Mouse (Mus musculus): Measurements from ENCODE around the gene Fbxw21.
"Not testable (repeated sequence)": the region's sequence is repeated elsewhere in the genome, so short reads cannot be mapped to it uniquely, and the experiment has no call there.

Fbxw21 gene

DNA sequence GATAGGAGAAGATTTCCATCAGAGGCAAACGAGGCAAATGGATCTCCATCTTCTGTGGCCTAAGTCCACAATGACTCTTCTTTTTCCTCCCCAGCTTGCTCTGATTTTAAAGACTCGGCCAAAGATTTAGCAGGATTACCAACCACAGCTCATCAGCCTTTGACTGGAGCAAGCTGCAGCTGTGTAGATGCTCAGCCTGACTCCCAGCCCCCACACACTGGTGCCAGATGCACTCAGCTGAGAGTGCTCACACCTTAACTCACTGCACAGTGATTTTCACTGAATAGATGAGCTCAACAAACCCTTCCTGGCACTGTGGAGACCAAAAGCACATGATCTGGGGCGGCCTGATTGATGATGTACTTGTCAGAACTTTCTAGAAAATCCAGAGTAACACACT lies at the start of gene Fbxw21:
Gene Fbxw21 (minus strand): TSS at position 101 of the 400 bp plus-strand sequence.
- no peak for DNase-seq

DNA sequence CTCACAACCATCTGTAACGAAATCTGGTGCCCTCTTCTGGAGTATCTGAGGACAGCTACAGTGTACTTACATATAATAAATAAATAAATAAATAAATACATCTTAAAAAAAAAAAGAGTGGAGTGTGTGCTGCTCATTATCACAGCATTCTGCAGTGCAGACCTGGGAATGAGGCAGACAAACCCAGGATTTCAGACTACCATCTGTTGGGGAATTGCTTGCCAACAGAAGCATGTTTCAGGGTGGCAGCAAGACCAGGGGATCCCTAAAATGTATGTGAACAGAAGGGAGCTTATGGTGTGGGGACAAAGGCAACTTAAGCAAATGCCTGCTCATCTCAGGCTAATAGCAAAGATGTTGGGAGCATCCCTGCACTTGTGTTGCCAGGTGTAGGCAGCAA lies 39.5 kb upstream of the Fbxw21 start:
- not testable (repeated sequence) for DNase-seq

DNA sequence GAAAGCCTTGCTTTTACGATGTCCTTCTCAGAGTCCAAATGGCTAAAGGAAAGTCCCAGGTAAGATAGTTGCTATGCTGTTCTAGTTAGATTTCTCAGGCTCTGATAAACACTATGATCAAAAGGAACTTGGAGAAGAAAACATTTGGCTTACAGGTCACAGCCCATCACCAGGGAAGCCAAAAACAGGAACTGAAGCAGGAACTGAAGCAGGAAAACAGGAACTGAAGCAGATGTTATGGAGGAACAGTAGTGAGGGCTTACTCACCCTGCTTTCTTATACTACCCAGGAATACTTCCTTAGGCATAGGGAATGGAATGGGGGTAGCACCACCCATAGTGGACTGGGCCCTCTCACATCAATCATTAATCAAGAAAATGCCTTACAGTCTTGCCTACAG lies 38.5 kb upstream of the Fbxw21 start:
- DNase-seq: no peak

DNA sequence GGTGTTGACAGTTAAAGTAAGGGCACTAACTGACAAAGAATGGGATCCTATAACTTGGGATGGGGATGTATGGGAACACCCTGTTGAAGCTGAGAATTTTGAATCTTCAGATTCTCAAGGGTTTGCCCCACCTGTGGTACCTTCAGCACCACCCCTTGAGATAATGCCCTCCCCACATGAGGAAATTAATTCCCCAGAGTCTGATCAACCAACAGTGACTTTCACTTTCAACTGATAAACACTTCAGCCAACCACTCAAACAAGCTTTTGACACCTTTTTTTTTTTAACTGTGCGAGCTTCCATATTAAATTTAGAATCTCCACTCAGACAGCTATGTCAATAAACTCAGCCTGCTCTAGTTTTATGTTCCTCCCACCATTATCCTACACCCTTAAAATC lies 37.5 kb upstream of the Fbxw21 start:
- DNase-seq: no peak

DNA sequence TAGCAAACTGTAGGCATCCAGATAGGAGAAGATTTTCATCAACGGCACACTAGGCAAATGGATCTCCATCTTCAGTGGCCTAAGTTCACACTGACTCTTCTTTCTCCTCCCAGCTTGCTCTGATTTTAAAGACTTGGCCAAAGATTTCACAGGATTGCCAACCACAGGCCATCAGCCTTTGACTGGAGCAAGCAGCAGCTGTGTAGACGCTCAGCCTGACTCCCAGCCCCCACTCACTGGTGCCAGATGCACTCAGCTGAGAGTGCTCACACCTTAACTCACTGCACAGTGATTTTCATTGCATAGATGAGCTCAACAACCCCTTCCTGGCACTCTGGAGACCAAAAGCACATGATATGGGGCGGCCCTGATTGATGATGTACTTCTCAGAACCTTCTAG lies 34.0 kb upstream of the Fbxw21 start, which contains the start of gene Fbxw13:
Gene Fbxw13 (minus strand): TSS at position 101 of the 400 bp plus-strand sequence.
- DNase-seq: not testable (repeated sequence)

DNA sequence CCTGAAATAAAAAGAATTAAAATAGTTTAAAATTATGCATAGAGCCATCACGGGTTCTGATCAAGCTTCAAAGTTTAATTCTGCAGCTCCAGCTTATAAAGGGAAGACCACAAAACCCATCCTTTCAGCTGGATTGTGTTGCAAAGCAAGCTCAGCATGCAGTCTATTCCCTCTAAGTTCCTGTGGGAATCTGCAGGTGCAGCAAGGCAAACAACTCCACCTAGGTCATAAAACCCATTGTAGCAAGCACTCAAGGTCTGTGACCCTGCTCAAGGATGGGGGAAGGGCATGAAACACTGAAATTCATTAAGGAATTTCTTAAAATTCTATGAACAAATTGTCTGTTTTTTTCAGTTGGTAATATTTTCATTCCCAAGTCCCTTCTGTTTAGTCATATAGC lies 15.4 kb upstream of the Fbxw21 start:
- no peak for DNase-seq

DNA sequence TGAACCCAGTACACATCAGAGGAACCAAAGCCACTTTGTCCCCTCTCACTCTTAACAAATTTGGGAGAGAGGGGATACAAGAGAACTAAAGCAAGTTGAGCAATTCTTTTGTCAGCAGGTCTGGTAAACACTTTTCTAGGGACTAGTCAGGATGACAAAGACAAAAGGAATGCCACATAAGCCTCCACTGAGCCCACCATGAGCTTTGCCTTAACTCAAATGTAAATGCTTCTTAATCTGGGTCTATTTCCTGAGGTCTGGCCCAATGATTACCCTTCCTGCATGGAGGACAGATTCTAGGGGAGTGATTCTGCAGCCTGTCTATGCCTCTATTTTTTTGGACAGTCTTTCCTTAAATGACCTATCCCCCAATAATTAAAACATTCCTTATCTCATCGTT lies 14.5 kb upstream of the Fbxw21 start:
- no peak for DNase-seq

DNA sequence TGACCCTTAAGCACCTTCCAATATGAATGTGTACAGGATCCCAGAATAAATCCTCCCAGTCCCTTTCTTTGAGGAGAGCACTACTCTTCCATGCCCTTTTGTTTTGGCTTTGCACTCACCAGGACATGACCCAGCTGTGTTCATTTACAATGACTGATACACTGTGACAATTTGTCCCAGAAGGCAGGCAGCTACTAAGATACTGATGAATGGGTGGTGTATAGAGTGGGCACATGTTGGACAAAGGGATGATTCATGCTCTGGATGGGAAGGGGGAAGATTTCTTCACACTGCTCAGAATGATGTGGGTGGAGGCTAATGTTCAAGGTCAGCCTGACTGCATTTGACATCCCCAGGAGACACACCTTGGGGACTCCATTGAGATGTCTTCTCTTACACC lies 5.5 kb upstream of the Fbxw21 start:
- no peak for DNase-seq

DNA sequence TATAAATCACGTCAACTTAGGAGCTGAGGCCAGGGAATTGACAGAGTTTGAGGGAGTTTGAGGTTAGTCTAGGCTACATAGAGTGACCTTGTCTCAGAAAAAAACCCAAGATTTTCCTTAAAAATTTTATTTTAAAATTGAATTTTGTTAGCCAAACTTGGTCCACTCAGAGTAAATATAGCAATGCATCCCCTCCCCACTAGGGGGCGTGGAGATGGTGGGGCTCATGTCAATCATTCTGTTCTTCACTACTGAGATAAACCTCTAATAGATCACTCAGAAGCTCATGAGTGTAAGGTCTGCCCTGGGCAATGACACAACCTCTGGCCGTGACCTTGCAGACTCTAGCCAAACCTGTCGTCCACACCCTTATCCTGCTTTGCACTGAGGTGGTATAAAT lies 21.4 kb downstream of the Fbxw21 start:
- DNase-seq: peak; percentile 53

DNA sequence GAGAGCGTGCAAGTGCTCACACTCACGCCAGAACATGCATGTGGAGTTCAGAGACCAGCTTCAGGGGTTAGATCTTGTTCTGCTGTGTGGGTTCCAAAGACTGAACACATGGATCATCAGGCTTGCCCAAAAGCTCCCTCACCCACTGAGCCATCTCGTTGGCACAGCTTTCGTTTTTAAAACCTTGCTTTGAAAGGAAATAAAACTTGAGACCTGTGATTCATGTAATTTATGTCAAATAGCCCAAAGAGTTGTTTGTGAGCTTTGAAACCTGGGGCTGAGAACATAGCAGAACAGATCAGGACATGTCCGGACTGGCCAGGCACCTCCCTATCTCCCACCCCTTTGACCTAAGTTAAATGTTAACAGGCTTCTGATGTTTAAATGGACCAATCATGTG lies 31.8 kb downstream of the Fbxw21 start:
- no peak for DNase-seq

DNA sequence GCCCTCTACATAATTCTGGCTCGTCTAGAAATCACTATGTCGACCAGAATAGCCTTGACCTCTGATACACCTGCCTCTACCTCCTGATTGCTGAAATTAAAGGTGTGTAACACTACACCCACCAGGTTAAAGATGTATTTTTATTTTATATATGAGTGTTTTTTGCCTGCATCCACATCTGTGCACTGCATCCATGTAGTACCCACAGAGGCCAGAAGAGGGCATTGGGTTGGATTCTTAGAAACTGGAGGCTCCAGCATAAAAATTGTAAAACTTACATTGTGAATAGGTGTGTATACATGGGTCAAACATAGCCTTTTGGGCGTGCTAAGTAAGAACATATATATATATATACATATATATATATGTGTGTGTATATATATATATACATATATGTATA lies 33.6 kb downstream of the Fbxw21 start:
- peak; percentile 53 for DNase-seq

DNA sequence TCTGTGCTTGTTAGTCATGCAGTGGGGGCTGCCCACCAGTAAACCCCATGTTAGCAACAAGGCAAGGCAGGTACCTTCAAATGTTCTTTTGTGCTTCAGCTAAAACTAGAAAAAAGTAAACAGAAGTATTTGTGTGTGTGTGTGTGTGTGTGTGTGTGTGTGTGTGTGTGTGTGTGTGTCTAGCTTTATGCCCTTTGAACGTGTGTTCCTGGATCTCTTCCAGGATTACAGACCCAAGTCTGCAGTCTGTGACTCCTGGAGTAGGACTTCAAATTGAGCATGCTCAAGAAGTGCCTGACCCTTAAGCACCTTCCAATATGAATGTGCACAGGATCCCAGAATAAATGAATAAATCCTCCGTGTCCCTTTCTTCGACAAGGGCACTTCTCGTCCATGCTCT lies 34.8 kb downstream of the Fbxw21 start:
- no peak for DNase-seq

DNA sequence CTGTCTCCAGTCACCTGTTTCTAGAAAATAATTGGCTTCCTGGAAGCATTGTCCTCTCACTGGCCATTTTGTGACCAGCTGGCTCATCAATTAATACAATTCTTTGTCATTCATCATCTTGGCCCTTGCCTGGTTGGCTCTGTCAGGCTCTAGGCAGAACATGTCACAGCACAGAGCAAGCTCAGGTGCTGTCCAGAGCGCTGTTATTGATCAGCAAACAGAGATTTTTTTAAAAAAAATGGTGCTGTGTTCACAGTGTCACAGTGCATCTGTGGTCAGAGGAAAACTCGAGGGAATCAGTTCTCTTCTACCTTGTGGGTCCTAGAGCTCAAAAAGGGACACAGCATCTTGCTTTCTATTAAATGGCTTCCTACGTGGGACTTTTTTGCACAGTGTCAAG lies 36.4 kb downstream of the Fbxw21 start:
- no peak for DNase-seq

DNA sequence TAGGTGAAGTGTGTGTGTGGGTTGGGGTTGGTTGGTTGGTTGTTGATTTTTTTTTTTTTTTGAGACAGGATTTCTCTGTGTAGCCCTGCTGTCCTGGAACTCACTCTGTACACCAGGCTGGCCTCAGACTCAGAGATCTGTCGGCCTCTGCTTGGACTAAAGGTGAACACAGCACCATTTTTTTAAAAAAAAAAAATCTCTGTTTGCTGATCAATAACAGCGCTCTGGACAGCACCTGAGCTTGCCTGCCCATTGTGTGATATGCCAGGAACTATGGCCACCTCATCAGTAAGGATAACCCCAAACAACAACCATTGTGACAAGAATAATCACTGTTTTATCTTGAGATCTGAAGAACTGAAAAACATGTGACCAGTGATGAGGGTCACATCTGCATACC lies 36.8 kb downstream of the Fbxw21 start:
- no peak for DNase-seq

DNA sequence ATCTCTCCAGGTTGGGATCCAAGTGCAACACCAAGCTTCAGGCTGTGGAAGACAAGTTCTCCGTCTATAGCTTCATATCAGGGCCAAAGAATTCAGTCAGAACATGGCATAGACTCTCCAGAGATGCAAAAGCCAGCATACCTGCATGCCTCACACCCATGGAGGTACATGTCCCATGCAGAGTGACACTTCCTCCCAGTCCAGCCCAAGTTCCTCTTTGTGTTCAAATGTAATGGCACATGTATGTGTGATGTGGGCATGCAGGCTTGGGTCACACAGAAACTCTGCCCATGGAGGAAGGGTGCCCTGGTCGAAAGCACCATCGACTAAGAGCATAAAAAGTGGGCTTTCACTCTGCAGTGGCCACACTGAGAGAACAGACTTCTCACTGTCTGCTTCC lies 37.7 kb downstream of the Fbxw21 start:
- no peak for DNase-seq

DNA sequence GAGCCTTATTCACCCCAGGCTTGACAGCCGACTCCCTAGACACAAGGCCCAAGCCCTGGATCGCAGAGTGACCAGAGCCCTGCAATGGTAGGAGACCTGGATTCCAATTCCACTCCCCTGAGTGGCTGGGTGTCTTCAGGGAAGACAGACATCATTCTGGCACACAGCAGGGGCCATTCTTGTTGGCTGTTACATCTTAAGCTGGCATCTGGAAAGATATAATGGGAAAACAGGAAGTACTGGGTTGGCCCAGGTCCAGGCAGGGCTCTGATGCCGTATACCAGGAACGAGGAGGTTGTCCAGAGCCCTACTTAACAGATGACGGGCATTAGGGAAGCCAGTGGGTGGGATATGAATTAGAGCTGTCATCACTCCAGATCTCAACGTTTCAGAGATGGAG lies 38.6 kb downstream of the Fbxw21 start:
- no peak for DNase-seq

DNA sequence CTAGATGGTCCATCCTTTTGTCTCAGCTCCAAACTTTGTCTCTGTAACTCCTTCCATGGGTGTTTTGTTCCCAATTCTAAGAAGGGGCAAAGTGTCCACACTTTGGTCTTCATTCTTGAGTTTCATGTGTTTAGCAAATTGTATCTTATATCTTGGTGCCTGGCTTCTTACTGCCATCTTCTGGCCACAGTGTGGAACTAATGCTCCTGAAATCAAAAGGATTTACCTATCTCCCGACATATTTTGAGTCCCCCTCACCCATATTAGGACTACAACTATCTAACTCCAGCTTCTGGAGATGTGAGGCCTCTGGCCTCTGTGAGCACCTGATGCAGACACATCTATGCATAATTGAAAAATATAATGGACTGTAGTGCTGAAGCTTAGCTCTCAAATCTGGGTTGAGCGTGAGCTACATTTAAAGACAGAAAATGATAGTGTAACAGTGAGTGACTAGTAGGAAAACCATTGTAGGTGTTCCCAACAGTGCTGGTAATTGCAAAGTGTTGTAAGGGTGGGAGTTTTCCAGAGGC lies 39.2 kb downstream of the Fbxw21 start:
- peak; percentile 55 for DNase-seq

DNA sequence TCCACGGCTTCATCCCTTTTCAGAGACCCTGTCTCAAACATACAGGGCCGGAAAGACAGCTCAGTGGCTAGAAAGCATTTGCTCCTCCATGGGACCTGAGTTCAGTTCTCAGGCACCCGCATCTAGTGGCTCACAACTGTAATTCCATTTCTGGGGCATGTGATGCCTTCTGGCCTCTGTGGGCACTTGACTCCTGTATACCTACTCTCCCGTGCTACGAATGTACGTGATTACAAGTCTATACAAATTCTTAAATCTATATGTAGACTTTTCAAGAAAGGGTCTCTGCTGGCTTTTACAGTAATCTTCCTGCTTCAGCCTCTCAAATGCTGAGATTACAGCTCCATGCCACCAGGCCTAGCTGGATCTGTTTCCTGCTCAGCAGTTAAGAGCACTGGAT lies 40.9 kb downstream of the Fbxw21 start:
- DNase-seq: no peak

DNA sequence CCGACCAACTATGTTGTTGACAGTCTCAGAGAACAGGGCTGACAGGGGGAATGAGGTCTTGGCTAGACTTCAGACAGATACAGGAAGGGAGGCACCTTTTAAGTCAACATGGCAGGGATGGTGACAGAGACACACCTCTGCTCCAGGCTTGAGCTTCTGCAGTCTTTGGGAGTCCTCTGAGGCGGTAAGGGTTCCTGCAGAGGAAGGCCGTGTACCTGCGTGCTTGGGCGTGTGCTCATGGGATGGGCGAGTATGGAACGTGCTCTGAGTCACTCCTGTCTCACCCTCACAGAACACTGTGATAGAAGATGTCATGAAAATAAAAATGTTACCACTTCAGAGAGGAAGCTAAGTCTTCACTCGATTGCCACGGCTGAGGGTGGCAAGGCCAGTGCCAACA lies 42.3 kb downstream of the Fbxw21 start:
- DNase-seq: no peak

DNA sequence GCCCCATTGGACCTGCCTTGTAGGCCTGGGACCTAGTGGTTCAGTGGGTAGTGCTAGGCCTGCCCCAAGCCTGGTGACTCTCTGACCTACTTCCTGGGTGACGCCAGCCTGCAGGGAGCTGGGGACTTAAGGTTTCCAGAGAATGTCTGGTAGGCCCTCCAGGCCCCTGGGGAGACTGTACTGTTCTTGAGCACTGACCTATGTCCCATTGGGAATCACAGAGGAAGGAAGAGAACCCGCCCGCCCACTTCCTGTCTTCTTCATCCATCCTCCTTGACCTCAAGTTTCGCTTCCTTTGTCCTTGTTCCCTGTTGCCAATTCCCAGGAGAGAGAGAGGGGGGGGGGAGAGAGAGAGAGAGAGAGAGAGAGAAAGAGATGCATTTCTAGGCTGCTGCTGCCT lies 43.7 kb downstream of the Fbxw21 start:
- no peak for DNase-seq

DNA sequence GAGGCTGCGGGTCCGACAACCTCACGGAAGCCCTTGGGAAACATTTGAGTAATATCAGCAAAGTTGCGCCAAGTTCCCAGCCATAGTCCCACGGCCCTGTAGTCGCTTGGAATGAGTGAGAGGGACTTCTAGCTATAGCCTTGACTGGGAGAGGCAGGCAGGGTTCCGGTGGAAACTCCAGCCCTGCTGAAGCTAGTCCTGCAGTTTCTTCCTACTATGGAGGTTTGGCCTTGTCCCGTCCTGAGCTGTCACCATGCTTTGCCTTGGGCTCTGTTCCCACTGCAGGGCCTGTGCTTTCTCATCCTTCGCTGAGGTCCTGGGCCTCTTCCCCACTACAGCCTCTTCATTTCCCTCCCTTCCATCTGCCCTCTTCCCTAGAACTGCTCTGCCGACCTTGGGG lies 45.6 kb downstream of the Fbxw21 start:
- no peak for DNase-seq

DNA sequence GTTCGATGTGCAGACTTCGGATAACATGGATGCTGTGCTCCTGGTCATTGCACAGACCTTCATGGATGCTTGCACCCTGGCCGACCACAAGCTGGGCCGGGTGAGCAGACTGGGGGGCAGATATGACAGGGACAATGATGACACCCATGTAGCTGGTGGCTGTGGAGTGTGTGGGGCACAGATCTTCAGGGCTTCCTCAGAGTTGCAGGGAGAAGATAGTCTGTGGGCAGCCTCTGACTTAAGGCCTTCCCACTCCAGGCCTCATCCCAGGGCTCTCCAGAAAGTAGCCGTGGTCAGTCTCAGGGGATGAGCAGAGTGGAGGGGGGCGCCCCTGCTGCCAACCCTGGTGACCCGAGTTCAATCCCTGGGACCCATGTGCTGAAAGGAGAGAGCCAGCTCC lies 47.0 kb downstream of the Fbxw21 start:
- DNase-seq: no peak

DNA sequence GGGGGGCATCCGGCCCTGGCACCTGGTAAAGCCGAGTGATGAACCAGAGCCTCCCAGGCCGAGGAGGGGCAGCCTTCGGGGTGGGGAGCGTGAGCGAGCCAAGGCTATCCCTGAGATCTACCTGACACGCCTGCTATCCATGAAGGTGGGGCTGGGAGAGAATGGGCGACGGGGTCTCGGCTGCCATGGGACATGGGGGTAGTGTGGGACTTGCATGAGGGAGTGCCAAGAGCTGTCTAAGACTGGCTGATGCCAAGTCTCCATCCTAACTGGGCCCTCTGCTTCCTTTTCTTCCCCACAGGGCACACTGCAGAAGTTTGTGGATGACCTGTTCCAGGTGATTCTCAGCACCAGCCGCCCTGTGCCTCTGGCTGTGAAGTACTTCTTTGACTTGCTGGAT lies 47.6 kb downstream of the Fbxw21 start:
- DNase-seq: no peak

DNA sequence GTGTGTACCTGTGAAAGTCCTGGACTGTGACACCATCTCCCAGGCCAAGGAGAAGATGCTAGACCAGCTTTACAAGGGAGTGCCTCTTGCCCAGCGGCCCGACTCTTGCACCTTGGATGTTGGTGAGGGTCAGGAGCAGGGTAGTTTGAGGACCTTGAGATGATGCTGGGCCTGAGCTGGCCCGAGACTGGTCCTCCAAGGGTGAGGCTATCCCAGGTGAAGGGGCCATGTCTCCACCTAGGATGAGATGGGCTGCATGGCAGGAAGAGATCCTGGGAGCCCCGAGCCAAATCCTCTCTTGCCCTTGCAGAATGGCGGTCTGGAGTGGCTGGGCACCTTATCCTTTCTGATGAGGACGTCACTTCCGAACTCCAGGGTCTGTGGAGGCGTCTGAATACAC lies 48.5 kb downstream of the Fbxw21 start:
- no peak for DNase-seq

DNA sequence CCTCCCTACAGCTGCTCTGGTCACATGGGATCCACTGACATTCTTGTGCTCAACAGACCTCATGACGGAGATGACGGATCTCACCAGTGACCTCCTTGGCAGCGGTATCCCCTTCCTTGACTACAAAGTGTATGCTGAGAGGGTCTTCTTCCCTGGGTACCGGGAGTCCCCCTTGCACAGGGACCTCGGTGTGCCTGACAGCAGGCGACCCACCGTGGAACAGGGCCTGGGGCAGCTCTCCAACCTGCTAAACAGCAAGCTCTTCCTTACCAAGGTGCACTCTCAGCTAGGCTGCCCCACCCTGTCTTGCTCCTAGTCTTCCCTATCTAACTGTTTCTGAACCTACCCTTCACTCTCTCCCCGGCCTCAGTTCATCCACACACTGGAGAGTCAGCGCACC lies 50.2 kb downstream of the Fbxw21 start:
- peak; percentile 2 for DNase-seq

DNA sequence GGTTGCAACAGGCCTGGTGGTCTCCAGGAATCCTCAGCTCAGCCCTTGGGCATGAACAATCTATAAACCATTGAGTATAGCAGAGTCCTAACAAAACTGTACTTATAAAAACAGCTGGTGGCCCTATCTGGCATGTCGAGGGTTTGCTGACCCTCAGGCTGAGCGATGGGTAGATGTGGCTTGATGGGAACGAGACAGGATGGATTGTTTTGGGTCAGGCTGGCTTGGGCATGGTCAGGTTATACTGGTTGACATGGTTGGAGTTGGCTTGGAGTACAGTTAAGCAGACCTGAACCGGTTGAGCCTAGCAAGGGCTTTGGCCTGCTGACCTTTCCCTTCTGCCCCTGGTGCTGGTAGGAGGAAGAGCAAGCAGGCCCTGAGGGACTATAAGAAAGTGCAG lies 50.7 kb downstream of the Fbxw21 start:
- DNase-seq: peak; percentile 1

All from thymus, postnatal 4 days (tissue).